Mouse (Mus musculus): Measurements from ENCODE around the gene Il13.
A peak's percentile ranks its signal among the peaks of the same experiment; 100 is the strongest.

- peak; percentile 29; the same call in 1 of the 2 replicates for TF ChIP-seq POLR2A (IDR thresholded peaks at IDR 0.05; ENCODE audit: low read depth, low read length)
- TF ChIP-seq CTCF (conservative IDR thresholded peaks at IDR 0.05 in 1 of 2, IDR thresholded peaks at IDR 0.05 in 1 of 2; ENCODE audit: low read depth in 2 of 2, low read length in 2 of 2), result peak; percentile 49 to 76; a peak in 3 of 4 replicates
- peak; percentile 86; the same call in 1 of the 2 replicates for TF ChIP-seq CHD1 (IDR thresholded peaks at IDR 0.05; ENCODE audit: low read depth, low read length)
- TF ChIP-seq MXI1 (IDR thresholded peaks at IDR 0.05; ENCODE audit: low read depth, low read length), result peak; percentile 57; the same call in 1 of the 2 replicates
- no peak for TF ChIP-seq JUN (IDR thresholded peaks at IDR 0.05; ENCODE audit: insufficient read depth, low read depth, low read length)
- peak; percentile 0; the same call in 1 of the 2 replicates for TF ChIP-seq ETS1 (conservative IDR thresholded peaks at IDR 0.05; ENCODE audit: low read depth, low read length)
- peak; percentile 79 for TF ChIP-seq EP300 (IDR thresholded peaks at IDR 0.05; ENCODE audit: low read length)
- no peak; the same call in 1 of the 2 replicates for TF ChIP-seq TBP (conservative IDR thresholded peaks at IDR 0.05; ENCODE audit: low read depth, low read length)
- peak; percentile 69 for TF ChIP-seq SMC3 (IDR thresholded peaks at IDR 0.05; ENCODE audit: low read depth, low read length)
- TF ChIP-seq MAFK (IDR thresholded peaks at IDR 0.05; ENCODE audit: insufficient replicate concordance, low read length), result no peak
Measured at GRCm38 (mm10) chr11:53632122-53632733, 2.3 kb downstream of the Il13 start.
